8 mouse cellular contexts compared by ENCODE assay signal in genomic region chr17:50419966-50420365, GRCm38 (mm10).
DNase-seq lines count a peak whose midpoint lies in the region; ATAC-seq and TF ChIP-seq lines count a peak whose summit lies in the region.

No protein-coding gene starts in this region.

- DNase-seq in heart, adult 18-20 months: no peak
- DNase-seq in CD4-positive, CD25-positive, alpha-beta regulatory T cell, adult 2 months (ENCODE audit: low read depth, low spot score): peak; percentile 69
- DNase-seq in limb, embryonic 14.5 days (ENCODE audit: low spot score): no peak
- no peak for DNase-seq in frontal cortex, postnatal 36 days (ENCODE audit: low spot score in 2 of 2)
- DNase-seq in left cerebral cortex, postnatal 14 days (ENCODE audit: low spot score in 2 of 2): no peak

- H3K4me1 ChIP-seq in heart, embryonic 15.5 days (replicated peaks): 0 out of 2 replicates have a peak, but pooled peaks cover under 1% of the 10 kb centered on the region
- no peaks in the 10 kb centered on the region for H3K4me1 ChIP-seq in embryonic facial prominence, embryonic 13.5 days
- H3K4me1 ChIP-seq in limb, embryonic 14.5 days (ENCODE audit: control insufficient read depth, insufficient read depth, low read length): no peaks in the 10 kb centered on the region
- no peaks in the 10 kb centered on the region for H3K4me1 ChIP-seq in stomach, embryonic 14.5 days (ENCODE audit: control insufficient read depth, insufficient read depth, low read length)

- H3K27me3 ChIP-seq in heart, embryonic 15.5 days: no peaks in the 10 kb centered on the region
- H3K27me3 ChIP-seq in embryonic facial prominence, embryonic 13.5 days: no peaks in the 10 kb centered on the region
- no peaks in the 10 kb centered on the region for H3K27me3 ChIP-seq in limb, embryonic 14.5 days (ENCODE audit: control insufficient read depth, insufficient read depth, low read length)
- no peaks in the 10 kb centered on the region for H3K27me3 ChIP-seq in stomach, embryonic 14.5 days (ENCODE audit: control insufficient read depth, insufficient read depth, low read length)

- no peak for TF ChIP-seq POLR2A in limb, embryonic 14.5 days (IDR thresholded peaks at IDR 0.05; ENCODE audit: borderline replicate concordance, extremely low read depth, insufficient read depth, insufficient read length)

- no peaks in the 10 kb centered on the region; the same call in 1 of the 2 replicates for H3K9me3 ChIP-seq in heart, embryonic 15.5 days (replicated peaks)
- no peaks in the 10 kb centered on the region; the same call in 1 of the 2 replicates for H3K9me3 ChIP-seq in embryonic facial prominence, embryonic 13.5 days
- H3K9me3 ChIP-seq in limb, embryonic 14.5 days (ENCODE audit: control insufficient read depth, low read length): 0 out of 2 replicates have a peak, but pooled peaks cover 4% of the 10 kb centered on the region
- H3K9me3 ChIP-seq in stomach, embryonic 14.5 days (ENCODE audit: control insufficient read depth, low read depth, low read length): no peaks in the 10 kb centered on the region

- peak; percentile 86 for ATAC-seq in heart, embryonic 15.5 days (replicated peaks; ENCODE audit: insufficient number of reproducible peaks, insufficient read depth, low FRiP score, low read depth)
- peak; percentile 87 for ATAC-seq in embryonic facial prominence, embryonic 13.5 days (ENCODE audit: insufficient number of reproducible peaks, insufficient read depth, low FRiP score, low TSS enrichment, low read depth)
- peak; percentile 84 for ATAC-seq in limb, embryonic 14.5 days (ENCODE audit: low FRiP score, low read depth)
- ATAC-seq in stomach, embryonic 14.5 days (ENCODE audit: insufficient number of reproducible peaks, insufficient read depth, low FRiP score, low read depth): peak; percentile 89; the same call in 1 of the 2 replicates

- intact Hi-C loops in left cerebral cortex, postnatal 14 days (cut with DNase I): loop anchor here (10.0 kb wide), 1 partner anchor 345 kb away; no protein-coding TSS in a partner anchor

- H3K4me3 ChIP-seq in heart, embryonic 15.5 days: no peak overlapping the region
- no peak overlapping the region for H3K4me3 ChIP-seq in embryonic facial prominence, embryonic 13.5 days
- H3K4me3 ChIP-seq in limb, embryonic 14.5 days (replicated peaks; ENCODE audit: low read length): no peak overlapping the region
- no peak overlapping the region for H3K4me3 ChIP-seq in stomach, embryonic 14.5 days (ENCODE audit: low read depth, low read length)

- no peak overlapping the region for H3K4me2 ChIP-seq in heart, embryonic 15.5 days
- no peak overlapping the region for H3K4me2 ChIP-seq in embryonic facial prominence, embryonic 13.5 days
- H3K4me2 ChIP-seq in limb, embryonic 14.5 days (replicated peaks; ENCODE audit: low read depth, low read length, severe bottlenecking): no peak overlapping the region
- H3K4me2 ChIP-seq in stomach, embryonic 14.5 days (replicated peaks; ENCODE audit: low read depth, low read length): no peak overlapping the region

- H3K27ac ChIP-seq in heart, embryonic 15.5 days: no peak overlapping the region
- no peak overlapping the region for H3K27ac ChIP-seq in embryonic facial prominence, embryonic 13.5 days
- H3K27ac ChIP-seq in limb, embryonic 14.5 days (replicated peaks; ENCODE audit: low read depth, low read length): no peak overlapping the region
- H3K27ac ChIP-seq in stomach, embryonic 14.5 days (ENCODE audit: low read length): no peak overlapping the region

- 75% methylated on average over 9 of the region's 12 CpGs for WGBS in heart, embryonic 15.5 days
- WGBS in embryonic facial prominence, embryonic 13.5 days: 84% methylated on average over 10 of the region's 12 CpGs
- 69% methylated on average over 10 of the region's 12 CpGs for WGBS in limb, embryonic 14.5 days
- 78% methylated on average over 12 of the region's 12 CpGs for WGBS in stomach, embryonic 14.5 days

- H3K36me3 ChIP-seq in heart, embryonic 15.5 days: no peaks in the 10 kb centered on the region
- no peaks in the 10 kb centered on the region for H3K36me3 ChIP-seq in embryonic facial prominence, embryonic 13.5 days
- no peaks in the 10 kb centered on the region for H3K36me3 ChIP-seq in limb, embryonic 14.5 days (ENCODE audit: control insufficient read depth, insufficient read depth, low read length)
- H3K36me3 ChIP-seq in stomach, embryonic 14.5 days (ENCODE audit: control insufficient read depth, insufficient read depth, low read length): no peaks in the 10 kb centered on the region

- H3K9ac ChIP-seq in heart, embryonic 15.5 days: no peak overlapping the region
- H3K9ac ChIP-seq in embryonic facial prominence, embryonic 13.5 days: no peak overlapping the region
- no peak overlapping the region for H3K9ac ChIP-seq in limb, embryonic 14.5 days (ENCODE audit: low read depth, low read length, severe bottlenecking)
- no peak overlapping the region for H3K9ac ChIP-seq in stomach, embryonic 14.5 days (replicated peaks; ENCODE audit: low read depth, low read length)
